Mouse (Mus musculus): ENCODE data around the gene Lhx8.

GRCm38 (mm10) chr3:154297499-154297898 lies 33.0 kb downstream of the Lhx8 start:
- no peak for TF ChIP-seq MAFK (IDR thresholded peaks at IDR 0.05; ENCODE audit: insufficient read depth, low read depth, low read length)
- TF ChIP-seq CHD2 (IDR thresholded peaks at IDR 0.05; ENCODE audit: low read depth, low read length): no peak
- no peak for TF ChIP-seq ZNF384 (IDR thresholded peaks at IDR 0.05; ENCODE audit: low read depth, low read length)
- TF ChIP-seq HCFC1 (IDR thresholded peaks at IDR 0.05; ENCODE audit: borderline replicate concordance, insufficient read depth, low read length): no peak
